Mouse (Mus musculus): Measurements from ENCODE around the gene Catsperg2.
"Not testable (repeated sequence)": the region's sequence is repeated elsewhere in the genome, so short reads cannot be mapped to it uniquely, and the experiment has no call there.

Gene Catsperg2

GRCm38 (mm10) chr7:29726860-29727259, at the start of gene Catsperg2:
Gene Catsperg2 (minus strand): TSS chr7:29727032.
- not testable (repeated sequence) for DNase-seq (ENCODE audit: low spot score)

- DNase-seq (ENCODE audit: low spot score): no peak
Observed at GRCm38 (mm10) chr7:29776568-29776967, 49.7 kb upstream of the Catsperg2 start.

- DNase-seq (ENCODE audit: low spot score): no peak
Observed at GRCm38 (mm10) chr7:29774371-29774770, 47.5 kb upstream of the Catsperg2 start.

- DNase-seq (ENCODE audit: low spot score): no peak
Observed at GRCm38 (mm10) chr7:29773503-29773902, 46.7 kb upstream of the Catsperg2 start.

GRCm38 (mm10) chr7:29768980-29769379, 42.1 kb upstream of the Catsperg2 start:
- no peak for DNase-seq (ENCODE audit: low spot score)

- DNase-seq (ENCODE audit: low spot score): peak; percentile 77
Observed at GRCm38 (mm10) chr7:29768090-29768900, 41.5 kb upstream of the Catsperg2 start, which contains the start of gene Zfp84. Gene Zfp84 (plus strand): TSS chr7:29768552.

- DNase-seq (ENCODE audit: low spot score): peak; percentile 88
Observed at GRCm38 (mm10) chr7:29767058-29767686, 40.3 kb upstream of the Catsperg2 start.

- no peak for DNase-seq (ENCODE audit: low spot score)
Observed at GRCm38 (mm10) chr7:29764702-29765101, 37.9 kb upstream of the Catsperg2 start.

GRCm38 (mm10) chr7:29760476-29760875, 33.6 kb upstream of the Catsperg2 start:
- DNase-seq (ENCODE audit: low spot score): no peak

GRCm38 (mm10) chr7:29742258-29742657, 15.4 kb upstream of the Catsperg2 start:
- DNase-seq (ENCODE audit: low spot score): no peak

GRCm38 (mm10) chr7:29728055-29728454, 1.2 kb upstream of the Catsperg2 start:
- no peak for DNase-seq (ENCODE audit: low spot score)

- peak; percentile 61 for DNase-seq (ENCODE audit: low spot score)
Observed at GRCm38 (mm10) chr7:29725461-29726142, 1.2 kb downstream of the Catsperg2 start.

- DNase-seq (ENCODE audit: low spot score): not testable (repeated sequence)
Observed at GRCm38 (mm10) chr7:29708891-29709290, 17.9 kb downstream of the Catsperg2 start.

GRCm38 (mm10) chr7:29695231-29695630, 31.6 kb downstream of the Catsperg2 start:
- DNase-seq (ENCODE audit: low spot score): not testable (repeated sequence)

- DNase-seq (ENCODE audit: low spot score): no peak
Observed at GRCm38 (mm10) chr7:29681868-29682267, 45.0 kb downstream of the Catsperg2 start.

Data from testis, postnatal 10 days (tissue).